Mouse (Mus musculus) forebrain, embryonic 12.5 days (tissue): Measurements from ENCODE around the gene Utp15. TPM values are rescaled to one million over a fixed set of nuclear protein-coding genes. Genes with fewer than 3 reads are reported as not detected.

Source experiments
- ATAC-seq: fragments of 200-750 bp; cut with Nextera tagmentation; 2 replicates; pipeline ENCODE4 v1.8.0; 2017; ENCODE audit warnings: moderate TSS enrichment; ENCODE audit not compliant: low FRiP score
- H3K27ac ChIP-seq: fragments of 300-500 bp; sonication (generic); 2 replicates; pipeline ENCODE4 v1.5.1; 2016; ENCODE audit warnings: mild to moderate bottlenecking
- H3K27me3 ChIP-seq: fragments of 300-500 bp; sonication (generic); 2 replicates; pipeline ENCODE4 v1.6.1; 2016; ENCODE audit warnings: mild to moderate bottlenecking
- H3K36me3 ChIP-seq: fragments of 300-500 bp; sonication (generic); replicated peaks from 2 replicates; pipeline ENCODE4 v1.6.1; 2016; ENCODE audit warnings: mild to moderate bottlenecking
- H3K4me1 ChIP-seq: fragments of 300-500 bp; sonication (generic); 2 replicates; pipeline ENCODE4 v1.6.1; 2016
- H3K4me2 ChIP-seq: fragments of 300-500 bp; sonication (generic); 2 replicates; pipeline ENCODE4 v1.6.1; 2016; ENCODE audit warnings: mild to moderate bottlenecking, moderate library complexity
- H3K4me3 ChIP-seq: fragments of 300-500 bp; sonication (generic); replicated peaks from 2 replicates; pipeline ENCODE4 v1.5.1; 2016; ENCODE audit warnings: mild to moderate bottlenecking
- H3K9ac ChIP-seq: fragments of 300-500 bp; sonication (generic); 2 replicates; pipeline ENCODE4 v1.6.1; 2016; ENCODE audit warnings: mild to moderate bottlenecking
- H3K9me3 ChIP-seq: fragments of 300-500 bp; sonication (generic); 2 replicates; pipeline ENCODE4 v1.6.1; 2016
- whole genome bisulfite sequencing: fragments of 180-500 bp; shearing (Covaris S2); methylation state at CpG from one replicate; pipeline ENCODE4 v1.1.7; 2016; 5-methylcytosine and 5-hydroxymethylcytosine counted together
- polyA plus RNA-seq: library from polyadenylated mRNA; unstranded; fragments of >200 nt; fragmentation: Nextera tagmentation; extraction: Ambion mirVana; gene quantifications from 2 replicates; pipeline ENCODE4 v1.2.1, GENCODE M21; 2016

Utp15 gene
- 37.6 and 40.1 TPM in 2 replicates for polyA plus RNA-seq

DNA sequence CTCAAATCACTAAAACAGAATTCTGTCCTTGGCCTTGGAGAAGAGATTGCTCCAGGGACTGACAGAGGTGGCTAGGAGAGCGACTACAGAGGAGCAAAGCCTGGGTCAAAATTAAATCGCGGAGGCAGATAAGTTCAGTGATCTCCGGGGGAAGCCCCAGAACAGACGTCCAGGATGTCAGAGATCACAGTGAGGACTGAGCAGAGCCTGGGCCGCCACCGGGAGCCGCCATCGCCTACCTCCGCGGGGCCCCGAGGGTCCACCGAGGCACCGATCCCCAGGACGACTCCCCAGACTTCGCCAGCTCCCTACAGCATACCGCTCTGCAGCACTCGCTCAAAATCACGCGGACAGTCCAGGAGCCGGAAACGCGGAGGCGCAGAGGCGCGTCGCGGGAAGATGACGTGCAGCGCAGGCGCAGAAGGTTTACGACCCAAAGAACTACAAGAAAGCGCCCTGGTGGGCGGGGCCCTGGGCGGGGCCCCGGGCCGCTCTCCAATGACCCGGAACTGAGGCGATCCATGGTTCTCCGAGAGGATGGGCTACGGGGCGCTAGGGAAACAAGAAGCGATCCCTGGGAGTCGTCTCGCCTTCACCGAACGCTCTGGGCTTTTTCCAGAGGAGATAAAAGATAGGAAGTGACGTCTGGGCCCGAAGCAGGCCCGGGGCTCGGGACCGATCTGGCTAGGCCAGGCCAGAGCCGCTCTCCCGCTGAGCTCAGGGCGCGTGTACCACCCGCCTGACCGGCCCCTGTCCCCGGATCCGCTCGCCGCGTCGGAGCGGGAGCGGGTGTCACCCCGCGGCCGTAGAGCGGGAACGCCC, at the start of gene Utp15, which contains the start of gene Ankra2:
Gene Utp15 (minus strand): TSS at position 406 of the 822 bp plus-strand sequence.
Gene Ankra2 (plus strand): TSS at position 439 of the 822 bp plus-strand sequence.
- Histone ChIP-seq H3K27me3 (no peaks in the 10 kb centered on the region), H3K4me1 (peaks cover 19% of the 10 kb centered on the region), H3K9ac (peak within 1 kb of the TSS; percentile 82), H3K9me3 (no peaks in the 10 kb centered on the region), H3K4me3 (peak within 1 kb of the TSS; percentile 85), H3K27ac (peak within 1 kb of the TSS; percentile 96), H3K36me3 (peaks cover 22% of the 10 kb centered on the region), H3K4me2 (peak within 1 kb of the TSS; percentile 86)
- peak; percentile 99 for ATAC-seq
- WGBS: under 1% methylated on average over 68 of the region's 71 CpGs

DNA sequence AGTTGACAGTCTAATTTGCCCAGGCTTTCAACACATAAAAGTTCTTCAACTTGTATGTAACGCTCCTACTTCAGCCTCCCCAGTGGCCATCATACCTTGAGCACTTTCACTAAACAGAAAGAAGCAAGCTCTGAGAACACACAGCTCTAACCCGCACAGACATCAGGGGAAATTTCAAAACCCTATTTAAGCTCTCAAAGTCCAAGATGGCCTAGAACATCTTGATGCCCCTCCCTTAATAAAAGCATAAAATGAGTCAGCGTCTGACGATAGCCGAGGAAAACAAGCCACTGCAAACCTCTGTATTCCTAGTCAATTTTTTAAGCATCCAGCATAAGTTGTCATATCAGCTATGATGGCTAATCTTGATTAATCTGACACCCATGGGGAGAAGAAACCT, 48.8 kb upstream of the Utp15 start:
- ATAC-seq: no peak
- Histone ChIP-seq H3K27ac (no peak overlapping the region), H3K9me3 (no peaks in the 10 kb centered on the region), H3K9ac (no peak overlapping the region), H3K4me2 (no peak overlapping the region), H3K4me1 (peaks cover 17% of the 10 kb centered on the region), H3K4me3 (no peak overlapping the region), H3K27me3 (no peaks in the 10 kb centered on the region), H3K36me3 (peaks cover 61% of the 10 kb centered on the region)
- 96% methylated on average over 5 of the region's 5 CpGs for WGBS

DNA sequence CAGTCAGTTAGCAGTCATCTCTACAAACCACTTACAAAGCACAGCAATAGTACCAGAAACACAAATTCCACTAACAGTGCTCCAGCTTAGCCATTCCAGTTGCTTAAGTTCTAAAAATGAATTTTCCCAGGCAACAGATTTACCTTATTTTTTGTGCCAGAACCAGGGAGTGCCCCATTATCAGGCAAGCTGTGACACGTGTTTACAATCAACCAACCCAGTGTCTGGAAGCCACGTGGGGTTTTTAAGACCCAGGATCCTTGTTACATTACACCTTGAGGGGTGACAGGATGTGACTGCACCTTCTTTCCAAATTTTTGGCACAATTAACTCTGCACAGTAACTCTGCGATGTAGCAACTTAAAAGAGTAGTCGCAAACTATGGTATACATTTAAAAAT, 45.9 kb upstream of the Utp15 start:
- Histone ChIP-seq H3K4me3 (no peak overlapping the region), H3K36me3 (peaks cover 56% of the 10 kb centered on the region), H3K9me3 (no peaks in the 10 kb centered on the region), H3K4me1 (peaks cover 9% of the 10 kb centered on the region; the same call in 1 of the 2 replicates), H3K9ac (no peak overlapping the region), H3K4me2 (no peak overlapping the region), H3K27me3 (no peaks in the 10 kb centered on the region), H3K27ac (no peak overlapping the region)
- 86% methylated on average over 4 of the region's 4 CpGs for WGBS
- no peak for ATAC-seq

DNA sequence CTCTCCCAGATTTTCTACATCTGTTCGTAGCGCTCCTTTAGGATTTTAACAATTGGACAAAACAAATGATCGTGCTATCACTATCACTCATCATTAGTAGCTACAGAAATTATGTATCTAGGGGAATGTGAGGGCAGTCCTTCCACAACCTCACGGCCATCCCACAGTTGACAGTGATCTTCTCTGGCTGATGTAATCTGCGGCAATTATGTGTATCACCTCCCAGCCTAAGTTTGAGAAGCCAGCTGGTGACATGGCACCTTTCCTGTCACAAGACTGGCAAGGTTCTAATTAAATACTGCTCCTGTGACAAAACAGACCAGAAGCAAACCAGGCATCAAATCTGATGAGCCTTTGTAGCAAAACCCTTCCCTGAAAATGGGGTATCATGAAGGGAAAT, 45.2 kb upstream of the Utp15 start:
- Histone ChIP-seq H3K9me3 (no peaks in the 10 kb centered on the region), H3K4me3 (no peak overlapping the region), H3K27me3 (no peaks in the 10 kb centered on the region), H3K4me2 (no peak overlapping the region), H3K27ac (no peak overlapping the region), H3K9ac (no peak overlapping the region), H3K4me1 (peaks cover 9% of the 10 kb centered on the region; the same call in 1 of the 2 replicates), H3K36me3 (peaks cover 48% of the 10 kb centered on the region)
- WGBS: 85% methylated on average over 5 of the region's 5 CpGs
- ATAC-seq: no peak

DNA sequence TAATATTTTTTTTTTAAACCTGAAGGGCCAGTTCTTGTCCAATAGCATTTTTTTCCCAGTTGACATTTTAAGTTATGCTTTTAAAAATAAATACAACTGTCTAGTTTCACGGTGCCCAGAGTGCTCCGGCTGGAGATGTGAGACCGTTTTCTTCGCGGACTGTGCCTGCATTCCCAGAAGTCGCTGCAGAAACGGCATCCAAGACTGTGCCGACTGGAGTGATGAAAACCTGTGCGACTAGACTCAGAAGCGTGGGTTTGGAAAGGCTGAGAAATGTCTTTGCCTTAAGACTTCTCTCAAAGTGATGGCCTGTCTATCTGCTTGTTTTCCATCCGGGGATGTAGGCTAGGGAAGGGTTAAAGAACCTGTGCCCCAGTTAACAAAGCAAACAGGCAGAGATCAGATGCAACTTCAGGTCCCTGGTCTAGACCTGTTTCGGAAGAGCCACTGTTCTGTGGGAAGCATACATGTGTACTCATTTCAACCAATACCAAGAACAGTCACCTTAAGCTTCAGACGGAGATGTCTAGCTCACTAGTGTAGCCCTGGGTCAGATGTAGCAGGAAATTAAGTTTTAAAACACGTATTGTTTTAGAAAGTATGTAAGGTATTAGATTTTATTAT, 44.1 kb upstream of the Utp15 start:
- no peak for ATAC-seq
- Histone ChIP-seq H3K9ac (no peak overlapping the region), H3K4me1 (peaks cover 9% of the 10 kb centered on the region; the same call in 1 of the 2 replicates), H3K27me3 (no peaks in the 10 kb centered on the region), H3K4me2 (no peak overlapping the region), H3K27ac (no peak overlapping the region), H3K36me3 (peaks cover 40% of the 10 kb centered on the region), H3K9me3 (no peaks in the 10 kb centered on the region), H3K4me3 (no peak overlapping the region)
- 66% methylated on average over 14 of the region's 14 CpGs for WGBS

DNA sequence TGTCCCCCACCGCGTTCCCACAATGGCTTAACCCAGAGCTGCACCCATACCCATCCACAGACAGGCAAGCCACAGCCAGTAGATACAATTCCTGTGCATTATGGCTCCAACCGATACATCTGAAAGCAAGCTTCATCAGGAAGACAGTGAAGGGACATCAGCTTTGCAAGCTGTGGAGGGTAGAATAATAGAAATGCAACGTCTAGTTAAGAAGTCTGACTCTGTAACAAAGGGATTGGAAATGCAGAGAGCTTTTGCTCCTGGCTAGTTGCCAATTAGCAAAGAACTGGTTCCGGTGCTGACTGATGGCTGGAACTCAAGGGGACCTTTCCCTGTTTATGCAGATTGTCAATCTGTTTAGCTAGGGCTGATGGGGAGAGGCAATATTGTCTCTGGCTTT, 43.6 kb upstream of the Utp15 start:
- Histone ChIP-seq H3K4me1 (peaks cover 9% of the 10 kb centered on the region; the same call in 1 of the 2 replicates), H3K9ac (no peak overlapping the region), H3K27me3 (no peaks in the 10 kb centered on the region), H3K9me3 (no peaks in the 10 kb centered on the region), H3K4me3 (no peak overlapping the region), H3K4me2 (no peak overlapping the region), H3K27ac (0 out of 2 replicates have a peak overlapping the region, but pooled peaks have one; percentile 31), H3K36me3 (peaks cover 34% of the 10 kb centered on the region)
- no peak for ATAC-seq
- WGBS: 38% methylated on average over 5 of the region's 5 CpGs

DNA sequence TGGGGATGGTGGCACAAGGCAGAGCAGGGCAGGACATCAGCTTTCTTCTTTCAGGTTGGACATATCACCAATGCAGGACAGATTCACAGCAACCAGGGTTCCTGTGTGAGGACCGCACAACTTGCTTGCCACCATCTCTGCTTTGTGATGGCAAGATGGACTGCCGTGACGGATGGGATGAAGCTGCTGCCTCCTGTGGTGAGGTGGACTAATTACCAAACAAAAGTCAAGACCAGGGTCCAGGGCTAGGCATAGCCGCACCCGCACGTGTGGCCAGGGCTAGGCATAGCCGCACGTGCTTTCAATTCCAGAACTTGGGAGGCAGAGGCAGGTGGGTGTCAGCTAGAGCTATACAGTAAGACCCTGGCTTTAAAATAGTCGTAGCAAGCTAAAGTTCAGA, 42.4 kb upstream of the Utp15 start:
- no peak overlapping the region for H3K4me2 ChIP-seq
- no peak overlapping the region for H3K4me3 ChIP-seq
- no peak overlapping the region for H3K9ac ChIP-seq
- H3K4me1 ChIP-seq: peaks cover 9% of the 10 kb centered on the region; the same call in 1 of the 2 replicates
- no peaks in the 10 kb centered on the region for H3K27me3 ChIP-seq
- ATAC-seq: no peak
- H3K36me3 ChIP-seq: peaks cover 22% of the 10 kb centered on the region
- H3K9me3 ChIP-seq: no peaks in the 10 kb centered on the region
- 90% methylated on average over 9 of the region's 9 CpGs for WGBS
- H3K27ac ChIP-seq: no peak overlapping the region

DNA sequence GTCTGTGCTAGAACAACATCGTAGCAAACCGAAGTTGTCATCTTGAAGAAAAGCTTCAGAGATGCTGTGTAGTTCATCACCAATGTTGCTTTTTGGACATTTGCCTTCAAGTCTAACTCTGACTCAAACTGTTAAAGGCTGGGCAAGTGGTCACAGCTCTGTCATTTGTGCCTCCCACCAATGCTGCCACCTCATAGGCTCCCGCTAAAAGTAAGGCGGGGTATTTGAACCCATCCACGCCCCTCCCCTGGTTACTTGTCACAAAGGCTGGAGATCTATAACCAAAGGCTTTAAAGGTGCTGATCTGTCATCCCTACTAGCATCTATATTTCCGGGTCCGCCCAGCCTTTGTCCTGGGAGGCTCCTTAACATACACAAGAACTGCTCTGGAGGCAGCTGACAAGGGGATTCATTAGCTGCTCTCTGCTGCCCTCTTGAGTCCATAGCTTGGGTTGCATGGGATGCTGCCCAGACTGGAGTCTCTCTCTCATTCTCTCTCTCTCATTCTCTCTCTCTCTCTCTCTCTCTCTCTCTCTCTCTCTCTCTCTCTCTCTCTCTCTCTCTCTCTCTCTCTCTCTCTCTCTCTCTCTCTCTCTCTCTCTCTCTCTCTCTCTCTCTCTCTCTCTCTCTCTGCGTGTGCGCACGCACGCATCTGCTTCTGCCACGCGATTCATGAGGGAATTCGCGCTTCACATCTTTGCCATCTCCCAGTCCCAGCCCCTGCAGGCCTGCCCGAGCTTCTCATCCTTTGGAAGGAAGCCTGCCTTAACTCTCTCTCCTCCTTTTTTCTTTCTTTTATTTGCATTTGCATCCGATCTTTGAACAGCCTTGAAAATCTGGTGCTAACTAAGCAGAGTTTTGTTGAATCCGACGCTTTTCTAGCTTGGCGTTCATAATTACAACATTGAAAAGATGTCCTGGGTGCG, 36.3 kb upstream of the Utp15 start:
- no peaks in the 10 kb centered on the region for H3K9me3 ChIP-seq
- no peaks in the 10 kb centered on the region for H3K4me1 ChIP-seq
- ATAC-seq: peak; percentile 86
- H3K4me2 ChIP-seq: peak overlapping the region; percentile 17; the same call in 1 of the 2 replicates
- no peak overlapping the region for H3K27ac ChIP-seq
- no peaks in the 10 kb centered on the region for H3K27me3 ChIP-seq
- no peaks in the 10 kb centered on the region for H3K36me3 ChIP-seq
- WGBS: 58% methylated on average over 21 of the region's 21 CpGs
- H3K9ac ChIP-seq: no peak overlapping the region
- no peak overlapping the region; the same call in 1 of the 2 replicates for H3K4me3 ChIP-seq

DNA sequence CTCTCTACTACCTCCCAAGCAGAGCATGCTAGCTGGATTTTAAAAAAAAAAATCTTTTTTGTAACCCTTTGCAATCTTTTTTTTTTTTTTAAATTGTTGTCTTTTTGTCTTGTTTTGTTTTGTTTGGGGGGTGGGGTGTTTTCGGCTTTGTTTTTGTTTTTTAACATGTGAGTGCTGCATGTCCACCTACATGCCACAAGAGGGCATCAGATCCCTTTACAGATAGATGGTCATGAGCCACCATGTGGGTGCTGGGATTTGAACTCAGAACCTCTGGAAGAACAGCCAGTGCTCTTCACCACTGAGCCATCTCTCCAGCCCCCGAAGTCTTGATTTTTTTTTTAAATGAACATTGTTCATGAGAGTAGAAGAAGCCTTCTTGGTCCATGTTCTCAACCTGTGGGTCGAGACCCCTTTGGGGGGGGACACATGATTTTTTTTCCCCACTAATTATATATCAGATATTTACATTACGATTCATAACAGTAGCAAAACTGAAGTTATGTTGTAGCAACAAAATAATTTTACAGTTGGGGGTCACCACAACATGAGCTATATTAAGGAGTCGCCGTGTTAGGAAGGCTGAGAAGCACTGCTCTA, 35.1 kb upstream of the Utp15 start:
- no peak overlapping the region for H3K4me2 ChIP-seq
- no peaks in the 10 kb centered on the region for H3K36me3 ChIP-seq
- H3K9ac ChIP-seq: no peak overlapping the region
- H3K4me1 ChIP-seq: no peaks in the 10 kb centered on the region
- no peaks in the 10 kb centered on the region for H3K27me3 ChIP-seq
- 91% methylated on average over 6 of the region's 6 CpGs for WGBS
- no peak for ATAC-seq
- no peak overlapping the region for H3K4me3 ChIP-seq
- no peaks in the 10 kb centered on the region for H3K9me3 ChIP-seq
- no peak overlapping the region for H3K27ac ChIP-seq

DNA sequence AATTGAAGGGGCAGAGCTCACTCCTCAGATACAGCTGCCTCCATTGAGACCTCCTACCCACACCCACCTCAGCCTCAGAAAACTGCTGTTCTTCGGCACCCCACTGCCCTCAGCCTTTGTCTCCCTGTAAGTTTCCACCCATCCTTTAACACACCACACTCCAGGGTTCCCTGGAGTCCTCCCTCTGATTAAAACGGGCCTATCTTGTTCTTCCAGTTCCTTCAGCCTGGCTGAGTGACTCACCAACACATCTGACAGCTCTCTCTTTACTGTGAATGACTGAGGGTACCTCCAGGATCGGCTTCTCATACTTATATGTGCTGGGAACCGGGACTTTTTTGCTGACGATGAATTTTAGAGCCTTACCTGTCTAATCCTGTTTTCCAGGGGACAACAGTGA, 33.2 kb upstream of the Utp15 start:
- H3K36me3 ChIP-seq: no peaks in the 10 kb centered on the region
- no peaks in the 10 kb centered on the region for H3K27me3 ChIP-seq
- no peak overlapping the region for H3K4me2 ChIP-seq
- no peak for ATAC-seq
- H3K27ac ChIP-seq: no peak overlapping the region
- no peak overlapping the region for H3K9ac ChIP-seq
- 54% methylated on average over 5 of the region's 5 CpGs for WGBS
- H3K4me1 ChIP-seq: no peaks in the 10 kb centered on the region
- no peak overlapping the region for H3K4me3 ChIP-seq
- H3K9me3 ChIP-seq: no peaks in the 10 kb centered on the region

DNA sequence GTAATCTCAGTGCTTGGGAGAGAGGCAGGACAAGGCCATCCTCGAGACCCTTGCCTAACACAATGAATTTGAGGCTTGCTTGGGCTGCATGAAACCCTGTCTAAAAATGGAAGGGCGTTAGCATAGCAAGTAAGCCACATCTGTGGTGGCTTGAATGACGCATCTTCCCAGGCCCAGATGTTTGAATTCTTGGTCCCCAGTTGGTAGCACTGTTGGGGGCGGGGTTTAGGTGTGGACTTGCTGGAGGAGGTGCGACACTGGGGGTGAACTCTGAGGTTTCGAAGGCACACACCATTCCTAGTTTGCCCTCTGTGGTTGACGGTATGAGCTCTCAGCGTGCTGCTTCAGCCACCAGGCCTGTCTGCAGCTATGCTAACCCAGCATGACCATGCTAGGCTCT, 28.9 kb upstream of the Utp15 start:
- H3K4me3 ChIP-seq: no peak overlapping the region
- no peak overlapping the region for H3K27ac ChIP-seq
- H3K27me3 ChIP-seq: no peaks in the 10 kb centered on the region
- H3K36me3 ChIP-seq: no peaks in the 10 kb centered on the region
- H3K9ac ChIP-seq: no peak overlapping the region
- no peaks in the 10 kb centered on the region for H3K9me3 ChIP-seq
- WGBS: 88% methylated on average over 8 of the region's 8 CpGs
- H3K4me1 ChIP-seq: no peaks in the 10 kb centered on the region
- ATAC-seq: no peak
- H3K4me2 ChIP-seq: no peak overlapping the region
